Mouse (Mus musculus): ENCODE measurements around the gene Pi4k2b.

The Pi4k2b gene

GRCm38 (mm10) chr5:52741391-52742111, at the start of gene Pi4k2b:
TSS of gene Pi4k2b (plus strand) at chr5:52741574.
- under 1% methylated on average over 75 of the region's 75 CpGs for WGBS

DNA sequence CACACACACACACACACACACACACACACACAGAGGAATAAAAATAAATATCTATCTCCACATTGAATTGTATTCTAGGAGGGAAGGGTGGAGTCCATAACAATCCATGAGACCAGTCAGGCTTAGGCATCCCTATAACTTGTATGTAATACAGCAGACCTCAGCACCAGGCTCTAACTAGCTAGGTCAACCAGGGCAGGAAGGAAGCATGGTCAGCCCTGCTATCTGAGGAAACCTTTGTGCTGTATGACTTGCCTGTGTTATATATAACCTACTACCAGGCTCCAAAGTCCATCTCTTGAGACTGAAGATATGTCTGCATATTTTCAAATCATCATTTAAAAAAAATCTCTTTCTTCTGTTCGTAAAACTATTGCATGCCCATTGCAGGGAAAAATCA, 44.1 kb upstream of the Pi4k2b start:
- 96% methylated on average over 1 of the region's 1 CpGs for WGBS

DNA sequence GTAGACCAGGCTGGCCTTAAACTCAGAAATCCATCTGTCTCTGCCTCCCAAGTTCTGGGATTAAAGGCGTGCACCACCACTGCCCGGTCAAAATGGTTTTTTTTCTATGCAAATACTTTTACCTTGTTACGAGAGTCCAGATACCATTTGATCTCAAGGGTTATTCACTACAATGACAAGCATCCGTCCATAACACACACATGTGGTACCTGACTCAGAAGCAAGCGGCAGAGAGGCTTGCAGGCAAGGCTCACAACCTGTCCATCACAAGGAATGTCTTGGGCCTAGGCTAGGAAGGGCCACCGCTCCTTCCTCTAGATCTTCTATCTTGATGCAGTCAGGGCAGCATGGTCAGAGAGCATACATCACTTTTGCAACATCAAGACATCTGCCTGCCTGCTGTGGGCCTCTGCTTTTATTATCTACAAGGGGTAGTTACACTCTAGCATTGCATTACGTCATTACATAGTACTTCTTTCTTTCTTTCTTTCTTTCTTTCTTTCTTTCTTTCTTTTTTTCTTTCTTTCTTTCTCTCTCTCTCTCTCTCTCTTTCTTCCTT, 43.4 kb upstream of the Pi4k2b start:
- WGBS, result 92% methylated on average over 7 of the region's 7 CpGs

GRCm38 (mm10) chr5:52704562-52704961, 36.8 kb upstream of the Pi4k2b start:
- 84% methylated on average over 4 of the region's 4 CpGs for WGBS

DNA sequence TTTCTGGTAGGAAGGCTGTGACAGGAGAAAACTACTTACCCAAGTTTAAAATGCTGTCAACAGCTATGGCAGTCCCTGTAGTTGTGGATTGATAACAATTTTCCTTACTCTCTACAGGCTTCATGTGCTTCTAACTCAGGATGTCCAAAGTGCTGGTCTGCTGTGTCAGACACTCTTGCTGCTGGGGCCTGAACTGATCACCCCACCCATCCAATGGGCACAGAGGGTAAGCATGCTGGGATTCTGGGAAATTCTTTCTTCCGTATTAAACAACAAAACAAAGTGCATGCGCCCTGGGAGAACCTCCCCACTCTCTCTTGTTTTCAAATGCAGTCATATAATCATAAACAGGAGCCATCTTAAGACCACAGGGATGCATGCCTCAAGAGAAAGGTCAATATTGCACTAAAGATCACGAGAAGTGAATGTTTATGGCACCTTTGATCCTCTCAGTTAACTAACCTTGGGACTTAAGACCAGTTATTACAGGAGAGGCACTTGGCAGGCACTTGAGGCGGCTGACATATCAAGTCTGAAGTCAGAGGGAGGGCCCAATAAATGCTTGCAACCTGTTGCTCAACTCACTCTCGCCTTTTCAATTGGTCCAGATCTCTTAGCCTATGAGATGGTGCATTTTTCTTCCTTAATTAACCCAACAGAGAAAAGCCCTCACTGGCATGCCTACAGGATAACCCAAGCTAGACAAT, 24.5 kb upstream of the Pi4k2b start:
- 81% methylated on average over 5 of the region's 5 CpGs for WGBS

- WGBS, result 54% methylated on average over 8 of the region's 8 CpGs
Observed at GRCm38 (mm10) chr5:52721003-52721402, 20.4 kb upstream of the Pi4k2b start.

DNA sequence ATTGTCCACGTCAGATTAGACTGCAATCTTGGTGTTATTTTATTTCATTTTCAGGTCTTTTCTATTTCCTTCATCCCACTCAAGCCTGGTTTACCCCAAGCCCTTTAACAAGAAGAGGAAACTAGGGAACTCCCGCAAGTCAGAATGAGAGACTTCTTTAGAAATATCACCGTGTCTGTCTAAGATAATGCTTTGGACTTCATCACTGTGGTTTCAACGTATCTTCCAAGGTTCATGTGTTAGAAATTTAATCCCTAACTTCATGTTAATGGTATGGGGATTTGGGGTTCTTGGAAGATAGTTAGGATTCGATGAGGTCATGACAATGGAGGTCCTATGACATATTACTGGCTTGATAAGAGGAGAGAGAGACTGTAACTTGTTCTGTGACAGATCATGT, 13.6 kb upstream of the Pi4k2b start:
- WGBS, result 87% methylated on average over 5 of the region's 5 CpGs

DNA sequence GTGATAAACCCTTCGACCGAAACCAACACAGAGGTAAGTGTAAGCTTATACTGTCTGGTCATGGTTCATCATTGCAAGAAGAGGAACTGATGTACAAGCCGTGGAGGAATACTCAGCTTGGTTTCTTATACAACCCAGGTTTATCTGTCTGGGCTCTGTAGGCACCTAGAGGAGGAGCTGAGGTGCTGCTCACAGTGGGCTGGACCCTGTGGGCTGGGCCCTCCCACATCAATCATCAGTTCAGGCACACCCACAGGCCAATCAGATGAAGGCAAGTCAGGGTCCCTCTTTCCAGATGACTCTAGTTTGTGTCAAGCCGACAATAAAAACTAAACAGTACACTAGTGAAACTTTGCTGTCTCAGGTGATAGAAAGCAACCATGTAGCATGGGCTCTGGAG, 8.6 kb upstream of the Pi4k2b start:
- 84% methylated on average over 4 of the region's 4 CpGs for WGBS

DNA sequence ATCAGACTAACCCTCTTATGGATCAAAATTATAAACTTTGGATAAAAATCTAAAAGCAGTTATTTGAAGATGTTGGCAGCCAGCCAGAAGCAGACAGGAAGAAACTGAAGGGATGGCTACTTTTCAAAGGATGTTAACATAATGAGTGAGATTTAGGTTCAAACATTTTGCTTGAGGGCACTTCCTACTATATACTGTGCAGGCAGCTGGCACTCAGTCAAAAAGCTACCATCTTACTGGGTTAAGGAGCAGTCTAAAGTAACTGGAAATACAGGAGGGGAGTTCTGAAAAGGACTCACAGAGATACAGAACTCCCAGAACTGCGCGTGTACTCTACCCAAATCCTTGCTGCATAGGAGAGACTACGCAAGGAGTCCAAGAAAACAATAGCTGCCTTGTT, 5.3 kb upstream of the Pi4k2b start:
- 73% methylated on average over 3 of the region's 3 CpGs for WGBS

GRCm38 (mm10) chr5:52742112-52742813, 889 bp downstream of the Pi4k2b start:
- WGBS, result 4% methylated on average over 17 of the region's 17 CpGs

GRCm38 (mm10) chr5:52743231-52743630, 1.9 kb downstream of the Pi4k2b start:
- 80% methylated on average over 4 of the region's 4 CpGs for WGBS

DNA sequence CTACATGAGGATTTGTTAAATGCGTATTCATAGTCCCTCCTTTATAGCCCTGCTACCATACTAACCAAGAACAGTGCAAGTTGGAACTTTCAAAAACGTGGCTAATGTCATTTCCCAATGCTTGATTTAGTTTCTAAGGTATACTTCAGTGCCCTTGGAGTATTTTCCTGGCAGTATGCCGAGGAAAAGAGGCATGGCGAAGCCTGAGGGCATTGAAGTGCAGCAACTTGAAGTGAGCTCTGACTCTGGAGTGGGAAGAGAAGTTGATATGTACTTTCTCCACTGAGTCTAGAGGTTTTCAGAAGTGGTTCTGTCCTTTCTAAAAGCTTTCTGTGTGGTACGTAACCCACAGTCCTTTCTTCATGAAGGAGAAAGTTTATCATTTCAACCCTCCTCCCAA, 7.4 kb downstream of the Pi4k2b start:
- 88% methylated on average over 5 of the region's 5 CpGs for WGBS

DNA sequence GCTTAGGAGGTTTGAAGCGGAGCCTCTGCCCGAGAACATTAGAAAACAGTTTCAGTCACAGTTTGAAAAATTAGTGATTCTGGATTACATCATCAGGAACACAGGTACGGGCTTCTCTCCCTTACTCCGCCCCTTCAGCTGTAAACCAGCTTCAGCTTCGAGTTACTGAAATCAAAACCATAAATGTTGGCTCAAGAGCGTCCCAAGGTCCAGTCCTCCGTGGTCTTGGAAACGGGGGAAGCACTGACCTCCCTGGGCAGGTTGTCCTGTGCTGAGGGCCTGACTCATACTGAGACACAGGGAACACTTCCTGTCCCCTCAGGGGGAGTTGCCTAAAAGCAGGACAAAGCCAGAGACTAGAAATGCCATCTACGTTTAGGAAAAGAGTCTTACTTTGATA, 11.8 kb downstream of the Pi4k2b start:
- 85% methylated on average over 9 of the region's 9 CpGs for WGBS

DNA sequence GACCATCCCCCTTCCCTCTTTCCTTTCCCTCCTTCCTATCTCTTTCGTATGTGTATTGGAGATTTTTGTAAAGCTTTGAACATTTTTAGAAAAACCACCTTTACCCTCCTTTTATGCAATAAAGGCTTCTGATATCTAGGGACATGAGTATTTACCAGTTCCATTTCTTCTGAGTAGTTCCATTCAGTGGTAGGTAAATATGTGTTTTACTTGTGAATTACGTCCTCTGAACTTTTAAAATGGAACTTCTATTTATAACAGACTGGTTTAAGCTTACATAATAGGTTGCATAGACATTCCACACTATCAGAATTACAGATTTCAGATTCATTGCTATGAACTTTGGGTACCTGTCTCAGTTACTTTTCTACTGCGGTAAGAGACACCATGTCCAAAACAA, 14.0 kb downstream of the Pi4k2b start:
- WGBS, result 85% methylated on average over 3 of the region's 3 CpGs

DNA sequence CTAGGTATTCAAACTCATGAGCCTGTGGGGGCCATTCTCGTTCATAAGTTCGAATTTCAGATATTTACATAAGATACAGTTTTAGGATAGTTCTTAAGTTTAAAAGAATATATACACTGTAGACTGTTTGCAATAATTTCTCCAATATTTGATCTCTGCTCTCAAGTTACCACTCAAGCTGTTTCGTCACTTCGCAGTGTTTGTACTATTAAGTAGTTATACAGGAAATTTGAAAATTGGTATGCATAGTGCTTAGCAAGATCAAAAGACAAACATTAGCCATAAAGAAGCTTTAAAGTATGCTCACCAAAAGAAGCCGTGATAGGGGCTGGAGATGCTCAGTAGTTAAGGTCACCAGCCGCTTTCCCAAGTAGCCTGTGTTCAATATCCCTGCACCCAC, 14.6 kb downstream of the Pi4k2b start:
- 97% methylated on average over 6 of the region's 6 CpGs for WGBS

- WGBS, result 83% methylated on average over 7 of the region's 7 CpGs
Observed at GRCm38 (mm10) chr5:52762586-52762985, 21.2 kb downstream of the Pi4k2b start.

- WGBS, result 85% methylated on average over 5 of the region's 5 CpGs
Observed at GRCm38 (mm10) chr5:52774267-52774666, 32.9 kb downstream of the Pi4k2b start.

- 64% methylated on average over 8 of the region's 8 CpGs for WGBS
Observed at GRCm38 (mm10) chr5:52775237-52775636, 33.9 kb downstream of the Pi4k2b start, which contains the start of gene Zcchc4. TSS of gene Zcchc4 (plus strand) at chr5:52775409.

DNA sequence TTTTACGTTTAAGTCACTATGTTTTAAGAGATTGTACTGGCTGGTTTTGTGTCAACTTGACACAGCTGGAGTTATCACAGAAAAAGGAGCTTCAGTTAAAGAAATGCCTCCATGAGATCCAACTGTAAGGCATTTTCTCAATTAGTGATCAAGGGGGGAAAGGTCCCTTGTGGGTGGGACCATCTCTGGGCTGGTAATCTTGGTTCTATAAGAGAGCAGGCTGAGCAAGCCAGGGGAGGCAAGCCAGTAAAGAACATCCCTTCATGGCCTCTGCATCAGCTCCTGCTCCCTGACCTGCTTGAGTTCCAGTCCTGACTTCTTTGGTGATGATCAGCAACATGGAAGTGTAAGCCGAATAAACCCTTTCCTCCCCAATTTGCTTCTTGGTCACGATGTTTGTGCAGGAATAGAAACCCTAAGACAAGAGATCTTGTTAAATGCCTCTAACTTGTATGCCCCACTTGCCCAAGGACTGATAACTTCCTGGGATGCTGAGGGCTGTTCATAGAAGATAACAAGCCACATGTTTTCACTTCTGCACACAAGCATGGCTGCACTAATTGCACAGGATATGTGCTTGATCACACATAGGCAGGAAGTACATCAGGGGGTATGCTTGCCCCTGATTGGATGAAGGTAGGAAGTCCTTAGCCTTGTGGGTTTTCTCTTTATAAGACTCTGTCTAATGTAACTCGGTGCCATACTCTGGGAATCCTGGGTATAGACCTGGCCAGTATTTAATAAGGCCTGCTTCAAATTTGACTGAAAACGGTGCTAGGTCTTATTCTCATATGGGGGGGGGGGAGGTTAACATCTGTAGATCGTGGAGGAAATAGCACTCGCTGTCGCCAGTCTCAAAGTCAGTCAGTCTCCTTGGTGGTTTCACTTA, 35.3 kb downstream of the Pi4k2b start:
- WGBS, result 93% methylated on average over 8 of the region's 8 CpGs

DNA sequence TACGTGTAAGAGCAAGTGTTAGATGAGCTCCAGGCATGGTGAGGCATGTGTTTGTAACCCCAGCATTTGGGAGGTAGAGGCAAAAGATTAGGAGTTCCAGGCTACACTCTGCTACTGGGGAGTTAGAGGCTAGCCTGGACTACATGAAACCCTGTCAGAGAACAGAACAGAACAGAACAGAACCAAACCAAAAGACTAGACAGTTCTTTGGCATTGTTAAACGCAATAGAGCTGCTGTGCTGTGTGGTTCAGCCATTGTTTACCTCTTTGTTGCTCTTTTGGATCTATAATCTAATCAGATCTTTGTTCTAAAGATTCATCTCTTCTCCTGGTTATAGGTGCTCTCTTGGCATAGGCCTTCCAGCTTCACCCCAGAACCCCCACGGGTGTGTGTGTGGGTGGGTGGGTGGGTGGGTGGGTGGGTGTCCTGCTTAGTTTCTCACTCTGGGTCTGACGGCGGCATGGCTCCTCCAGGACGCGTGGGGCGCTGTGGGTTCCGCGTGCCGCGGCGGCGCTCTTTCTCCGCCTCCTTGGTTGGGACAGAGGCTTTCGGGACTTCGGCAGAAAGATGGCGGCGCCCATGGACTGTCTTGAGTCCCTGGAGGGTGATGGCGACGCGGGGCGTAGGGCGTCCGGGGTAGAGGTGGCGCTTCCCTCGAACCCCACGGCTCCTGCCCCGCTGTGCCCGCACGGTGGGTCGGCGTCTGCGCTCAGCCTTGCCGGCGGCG, 41.3 kb downstream of the Pi4k2b start:
- WGBS, result 5% methylated on average over 35 of the region's 37 CpGs

DNA sequence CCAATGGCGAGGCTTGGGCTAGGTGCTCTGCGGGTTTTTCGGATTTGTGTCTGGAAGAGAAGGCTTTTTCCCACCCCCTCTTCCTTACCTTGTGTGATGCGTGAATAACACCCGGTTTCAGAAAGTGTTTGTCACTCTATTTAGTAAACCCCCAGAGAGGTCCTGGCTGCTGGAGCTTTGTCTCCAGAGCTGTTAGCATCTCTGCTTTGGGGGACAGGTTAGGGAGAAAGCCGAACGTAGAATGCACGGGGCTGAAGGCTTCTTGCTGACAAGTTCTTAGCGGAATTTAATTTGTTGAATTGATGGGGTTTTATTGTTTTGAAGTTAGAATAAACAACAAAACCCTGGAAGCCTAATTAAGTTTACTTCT, 41.9 kb downstream of the Pi4k2b start:
- WGBS, result 0% methylated on average over 9 of the region's 9 CpGs

Measured in cerebral cortex, adult 2 months (tissue).